Comparison of ENCODE assay signal across 25 mouse cellular contexts in the genomic region with DNA sequence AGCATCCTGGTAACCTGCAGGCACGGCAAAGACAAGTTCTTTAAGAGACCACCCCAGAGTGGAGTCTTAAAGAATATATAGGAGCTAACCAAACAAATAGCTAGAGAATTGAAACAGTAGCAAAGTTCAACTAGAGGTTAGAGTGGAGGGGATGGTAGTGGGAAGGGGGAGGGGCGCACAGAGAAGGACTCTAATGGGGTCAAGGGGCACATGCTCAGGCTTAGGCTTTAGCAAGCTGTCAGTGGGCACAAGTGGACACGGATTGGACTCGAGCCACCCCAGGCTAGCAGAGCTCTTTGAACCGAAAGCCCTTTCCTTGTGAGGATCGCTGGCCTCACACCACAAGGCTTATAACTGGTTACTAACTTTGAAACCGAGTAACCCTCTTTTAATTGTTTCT. TPM values are rescaled to one million over a fixed set of nuclear protein-coding genes. Genes with fewer than 3 reads are reported as not detected.
DNase-seq lines count a peak whose midpoint lies in the region; ATAC-seq and TF ChIP-seq lines count a peak whose summit lies in the region.
"Had no signal": no experiment of that assay in that cellular context is flagged by ENCODE, and none has a peak within 500 bp of the region (broad histone marks: within the 10 kb centered on the region; RNA-seq: fewer than 3 reads in every experiment).

No protein-coding gene starts in this region.

- ATAC-seq in heart, embryonic 15.5 days (replicated peaks; ENCODE audit: insufficient number of reproducible peaks, insufficient read depth, low FRiP score, low read depth), result no peak
- no peak for ATAC-seq in neural tube, embryonic 15.5 days (ENCODE audit: low FRiP score)
- ATAC-seq: forebrain, embryonic 16.5 days; intestine, embryonic 16.5 days had no signal

- no peak overlapping the region for H3ac ChIP-seq in myocyte (ENCODE audit: control insufficient read depth, insufficient read length)

- H3K36me3 ChIP-seq in heart, embryonic 15.5 days, result no peaks in the 10 kb centered on the region
- no peaks in the 10 kb centered on the region for H3K36me3 ChIP-seq in myocyte (ENCODE audit: control insufficient read depth, insufficient read depth)
- H3K36me3 ChIP-seq in neural tube, embryonic 15.5 days, result no peaks in the 10 kb centered on the region
- H3K36me3 ChIP-seq: G1E; hindbrain, embryonic 13.5 days had no signal

- H3K4me2 ChIP-seq in heart, embryonic 15.5 days, result no peak overlapping the region
- peak overlapping the region; percentile 38 for H3K4me2 ChIP-seq in myocyte (ENCODE audit: low read depth)
- H3K4me2 ChIP-seq in neural tube, embryonic 15.5 days, result no peak overlapping the region
- H3K4me2 ChIP-seq: hindbrain, embryonic 13.5 days; lung, embryonic 14.5 days had no signal

- H3K4me1 ChIP-seq in heart, embryonic 15.5 days (replicated peaks), result peaks cover 8% of the 10 kb centered on the region; the same call in 1 of the 2 replicates
- H3K4me1 ChIP-seq in neural tube, embryonic 15.5 days, result no peaks in the 10 kb centered on the region
- H3K4me1 ChIP-seq: hindbrain, embryonic 13.5 days had no signal

- no peak overlapping the region for H3K9ac ChIP-seq in heart, embryonic 15.5 days
- H3K9ac ChIP-seq in neural tube, embryonic 15.5 days (replicated peaks), result no peak overlapping the region
- H3K9ac ChIP-seq: hindbrain, embryonic 13.5 days; liver, embryonic 14.5 days; lung, embryonic 14.5 days had no signal

- H3K27me3 ChIP-seq in heart, embryonic 15.5 days, result no peaks in the 10 kb centered on the region
- H3K27me3 ChIP-seq in myocyte (ENCODE audit: control insufficient read depth, insufficient read depth, insufficient read length), result no peaks in the 10 kb centered on the region
- H3K27me3 ChIP-seq in neural tube, embryonic 15.5 days (replicated peaks), result no peaks in the 10 kb centered on the region
- H3K27me3 ChIP-seq: hindbrain, embryonic 13.5 days had no signal

- peak overlapping the region; percentile 50 for H3K27ac ChIP-seq in heart, embryonic 15.5 days
- no peak overlapping the region for H3K27ac ChIP-seq in neural tube, embryonic 15.5 days (replicated peaks)
- H3K27ac ChIP-seq: hindbrain, embryonic 13.5 days; liver, embryonic 14.5 days; stomach, postnatal 0 days had no signal

- no peak overlapping the region for H3K4me3 ChIP-seq in heart, embryonic 15.5 days
- no peak overlapping the region for H3K4me3 ChIP-seq in myocyte
- no peak overlapping the region for H3K4me3 ChIP-seq in neural tube, embryonic 15.5 days (replicated peaks)
- H3K4me3 ChIP-seq: erythroblast, embryonic 14.5 days; hindbrain, embryonic 13.5 days had no signal

- no peaks in the 10 kb centered on the region for H3K79me2 ChIP-seq in myocyte (ENCODE audit: control insufficient read depth, insufficient read depth)

- H3K9me3 ChIP-seq in heart, embryonic 15.5 days (replicated peaks), result no peaks in the 10 kb centered on the region
- no peaks in the 10 kb centered on the region for H3K9me3 ChIP-seq in neural tube, embryonic 15.5 days (replicated peaks)

- 63% methylated on average over 7 of the region's 7 CpGs for WGBS in heart, embryonic 15.5 days
- WGBS in neural tube, embryonic 15.5 days, result 74% methylated on average over 7 of the region's 7 CpGs

- TF ChIP-seq POLR2A in myocyte (IDR thresholded peaks at IDR 0.05; ENCODE audit: insufficient read length, low read depth), result no peak

- peak; percentile 53 for DNase-seq in embryo, embryonic 10 days (ENCODE audit: low spot score)
- no peak for DNase-seq in embryo, embryonic 11 days
- DNase-seq in heart, adult 9 months (ENCODE audit: low spot score in 2 of 2), result no peak
- peak; percentile 17 to 52 for DNase-seq in kidney, postnatal 36 days
- no peak for DNase-seq in kidney, postnatal 4 days
- DNase-seq: adrenal gland, adult 8-10 months; cerebellum, adult 8-10 months; cerebellum, postnatal 25 days; gastrocnemius, postnatal 14 days; lung, embryonic 14.5 days; lung, postnatal 14 days; midbrain, embryonic 14.5 days; right cerebral cortex, postnatal 4 days; thymus, adult 18-20 months; thymus, postnatal 25 days had no signal

TF ChIP-seq in myocyte, 11 proteins besides CTCF, POLR2A, EP300 and RAD21:
- TF ChIP-seq USF1 (IDR thresholded peaks at IDR 0.05; ENCODE audit: low read depth) (no peak), MYOD1 (IDR thresholded peaks at IDR 0.05; ENCODE audit: control insufficient read depth in 1 of 3, insufficient read length in 2 of 3, low read depth in 2 of 3) (no peak), MYOG (IDR thresholded peaks at IDR 0.05; ENCODE audit: control insufficient read depth in 1 of 3, insufficient read depth in 1 of 3, insufficient read length in 2 of 3, low read depth in 2 of 3) (no peak), TCF12 (IDR thresholded peaks at IDR 0.05; ENCODE audit: insufficient read depth, poor library complexity, severe bottlenecking) (no peak), CEBPB (IDR thresholded peaks at IDR 0.05; ENCODE audit: insufficient read depth, poor library complexity, severe bottlenecking) (no peak), MAX (IDR thresholded peaks at IDR 0.05; ENCODE audit: low read depth) (no peak), TCF3 (IDR thresholded peaks at IDR 0.05; ENCODE audit: insufficient read length, low read depth) (no peak), E2F4 (IDR thresholded peaks at IDR 0.05; ENCODE audit: insufficient read depth) (no peak), POLR2AphosphoS2 (IDR thresholded peaks at IDR 0.05; ENCODE audit: insufficient read length, low read depth) (no peak), REST (IDR thresholded peaks at IDR 0.05; ENCODE audit: insufficient read depth, insufficient read length) (no peak), SRF (IDR thresholded peaks at IDR 0.05; ENCODE audit: control insufficient read depth, insufficient read length, low read depth) (no peak)

RNA-seq across cellular contexts. Expression of a gene that starts 53.4 kb away (rescaled TPM):
- 16.9 and 22.3 TPM in 2 replicates for polyA plus RNA-seq in heart, embryonic 15.5 days (2015; fragmentation: Nextera tagmentation; extraction: Ambion mirVana)
- polyA plus RNA-seq in myocyte (2012; fragmentation: generic; extraction: Trizol), result 22.5 TPM
- polyA plus RNA-seq in neural tube, embryonic 15.5 days (2015; fragmentation: Nextera tagmentation; extraction: Ambion mirVana), result 10.9 and 16.9 TPM in 2 replicates

Comparison
In these comparisons a context has a peak if more than half of its experiments do, and no peak if none do; other contexts are left out.
1. DNase-seq: peak in embryo, embryonic 10 days (single experiment) and kidney, postnatal 36 days (2 of 2); none in embryo, embryonic 11 days (single experiment), heart, adult 9 months (0 of 2) and kidney, postnatal 4 days (0 of 2).